Mouse (Mus musculus): Measurements from ENCODE around the gene Hectd4. TPM values are rescaled to one million over a fixed set of nuclear protein-coding genes. Genes with fewer than 3 reads are reported as not detected.
A peak's percentile ranks its signal among the peaks of the same experiment; 100 is the strongest.

Gene Hectd4
- polyA plus RNA-seq, 1 experiment from 2014 or later: 7.3 TPM

GRCm38 (mm10) chr5:121292309-121293165 is 72.5 kb downstream of the Hectd4 start:
- Histone ChIP-seq H3K4me3 (ENCODE audit: low read depth, low read length) (no peak overlapping the region), H3K4me2 (no peak overlapping the region), H3K27me3 (ENCODE audit: control insufficient read depth, insufficient read depth, low read length) (no peaks in the 10 kb centered on the region), H3K36me3 (ENCODE audit: control insufficient read depth, insufficient read depth, low read length) (peaks cover 19% of the 10 kb centered on the region), H3K27ac (ENCODE audit: low read depth, low read length) (no peak overlapping the region), H3K9me3 (replicated peaks; ENCODE audit: control insufficient read depth, low read length) (no peaks in the 10 kb centered on the region), H3K9ac (ENCODE audit: low read depth, low read length) (no peak overlapping the region), H3K4me1 (ENCODE audit: control insufficient read depth, insufficient read depth, low read length) (0 out of 2 replicates have a peak, but pooled peaks cover 4% of the 10 kb centered on the region)
- no peak for ATAC-seq (replicated peaks; ENCODE audit: insufficient number of reproducible peaks, low FRiP score, low TSS enrichment)
- 64% methylated on average over 16 of the region's 16 CpGs for WGBS (ENCODE audit: insufficient replicate concordance)

- WGBS (ENCODE audit: insufficient replicate concordance): 87% methylated on average over 7 of the region's 7 CpGs
- Histone ChIP-seq H3K36me3 (ENCODE audit: control insufficient read depth, insufficient read depth, low read length) (peaks cover 34% of the 10 kb centered on the region), H3K9ac (ENCODE audit: low read depth, low read length) (no peak overlapping the region), H3K4me2 (no peak overlapping the region), H3K4me3 (ENCODE audit: low read depth, low read length) (no peak overlapping the region), H3K4me1 (ENCODE audit: control insufficient read depth, insufficient read depth, low read length) (no peaks in the 10 kb centered on the region), H3K27ac (ENCODE audit: low read depth, low read length) (no peak overlapping the region), H3K27me3 (ENCODE audit: control insufficient read depth, insufficient read depth, low read length) (no peaks in the 10 kb centered on the region), H3K9me3 (replicated peaks; ENCODE audit: control insufficient read depth, low read length) (no peaks in the 10 kb centered on the region)
- no peak for ATAC-seq (replicated peaks; ENCODE audit: insufficient number of reproducible peaks, low FRiP score, low TSS enrichment)
Observed at GRCm38 (mm10) chr5:121305009-121305408, 85.0 kb downstream of the Hectd4 start.

- 80% methylated on average over 3 of the region's 3 CpGs for WGBS (ENCODE audit: insufficient replicate concordance)
- Histone ChIP-seq H3K9ac (ENCODE audit: low read depth, low read length) (no peak overlapping the region), H3K4me3 (ENCODE audit: low read depth, low read length) (no peak overlapping the region), H3K27ac (ENCODE audit: low read depth, low read length) (no peak overlapping the region), H3K4me2 (no peak overlapping the region), H3K27me3 (ENCODE audit: control insufficient read depth, insufficient read depth, low read length) (no peaks in the 10 kb centered on the region), H3K36me3 (ENCODE audit: control insufficient read depth, insufficient read depth, low read length) (peaks cover 46% of the 10 kb centered on the region), H3K9me3 (replicated peaks; ENCODE audit: control insufficient read depth, low read length) (no peaks in the 10 kb centered on the region), H3K4me1 (ENCODE audit: control insufficient read depth, insufficient read depth, low read length) (no peaks in the 10 kb centered on the region)
- ATAC-seq (replicated peaks; ENCODE audit: insufficient number of reproducible peaks, low FRiP score, low TSS enrichment): no peak
Observed at GRCm38 (mm10) chr5:121307620-121308019, 87.6 kb downstream of the Hectd4 start.

GRCm38 (mm10) chr5:121311576-121311975 is 91.6 kb downstream of the Hectd4 start:
- WGBS (ENCODE audit: insufficient replicate concordance): 92% methylated on average over 8 of the region's 8 CpGs
- no peak for ATAC-seq (replicated peaks; ENCODE audit: insufficient number of reproducible peaks, low FRiP score, low TSS enrichment)

GRCm38 (mm10) chr5:121313764-121314474 is 93.9 kb downstream of the Hectd4 start:
- no peak overlapping the region for H3K4me3 ChIP-seq (ENCODE audit: low read depth, low read length)
- WGBS (ENCODE audit: insufficient replicate concordance): 89% methylated on average over 10 of the region's 10 CpGs
- no peak overlapping the region for H3K9ac ChIP-seq (ENCODE audit: low read depth, low read length)
- H3K27ac ChIP-seq (ENCODE audit: low read depth, low read length): no peak overlapping the region
- no peaks in the 10 kb centered on the region for H3K9me3 ChIP-seq (replicated peaks; ENCODE audit: control insufficient read depth, low read length)
- H3K36me3 ChIP-seq (ENCODE audit: control insufficient read depth, insufficient read depth, low read length): peaks cover 50% of the 10 kb centered on the region
- no peaks in the 10 kb centered on the region for H3K27me3 ChIP-seq (ENCODE audit: control insufficient read depth, insufficient read depth, low read length)
- H3K4me1 ChIP-seq (ENCODE audit: control insufficient read depth, insufficient read depth, low read length): no peaks in the 10 kb centered on the region
- no peak for ATAC-seq (replicated peaks; ENCODE audit: insufficient number of reproducible peaks, low FRiP score, low TSS enrichment)
- H3K4me2 ChIP-seq: no peak overlapping the region

More at GRCm38 (mm10) chr5:121311576-121311975, 91.6 kb downstream of the Hectd4 start:
- no peak overlapping the region for H3K9ac ChIP-seq (ENCODE audit: low read depth, low read length)
- no peaks in the 10 kb centered on the region for H3K27me3 ChIP-seq (ENCODE audit: control insufficient read depth, insufficient read depth, low read length)
- no peak overlapping the region for H3K4me3 ChIP-seq (ENCODE audit: low read depth, low read length)
- no peak overlapping the region for H3K4me2 ChIP-seq
- H3K4me1 ChIP-seq (ENCODE audit: control insufficient read depth, insufficient read depth, low read length): no peaks in the 10 kb centered on the region
- H3K36me3 ChIP-seq (ENCODE audit: control insufficient read depth, insufficient read depth, low read length): peaks cover 57% of the 10 kb centered on the region
- no peak overlapping the region for H3K27ac ChIP-seq (ENCODE audit: low read depth, low read length)
- H3K9me3 ChIP-seq (replicated peaks; ENCODE audit: control insufficient read depth, low read length): no peaks in the 10 kb centered on the region

GRCm38 (mm10) chr5:121326079-121326805 is 106.2 kb downstream of the Hectd4 start:
- Histone ChIP-seq H3K9ac (ENCODE audit: low read depth, low read length) (no peak overlapping the region), H3K27me3 (ENCODE audit: control insufficient read depth, insufficient read depth, low read length) (no peaks in the 10 kb centered on the region), H3K4me1 (ENCODE audit: control insufficient read depth, insufficient read depth, low read length) (no peaks in the 10 kb centered on the region), H3K27ac (ENCODE audit: low read depth, low read length) (no peak overlapping the region), H3K9me3 (replicated peaks; ENCODE audit: control insufficient read depth, low read length) (no peaks in the 10 kb centered on the region), H3K4me2 (no peak overlapping the region), H3K36me3 (ENCODE audit: control insufficient read depth, insufficient read depth, low read length) (peaks cover 35% of the 10 kb centered on the region), H3K4me3 (ENCODE audit: low read depth, low read length) (no peak overlapping the region)
- ATAC-seq (replicated peaks; ENCODE audit: insufficient number of reproducible peaks, low FRiP score, low TSS enrichment): no peak
- 90% methylated on average over 14 of the region's 14 CpGs for WGBS (ENCODE audit: insufficient replicate concordance)

- Histone ChIP-seq H3K9ac (ENCODE audit: low read depth, low read length) (peak overlapping the region; percentile 49; the same call in 1 of the 2 replicates), H3K36me3 (ENCODE audit: control insufficient read depth, insufficient read depth, low read length) (peaks cover 29% of the 10 kb centered on the region), H3K27ac (ENCODE audit: low read depth, low read length) (peak overlapping the region; percentile 54), H3K4me3 (ENCODE audit: low read depth, low read length) (peak overlapping the region; percentile 20), H3K27me3 (ENCODE audit: control insufficient read depth, insufficient read depth, low read length) (no peaks in the 10 kb centered on the region), H3K4me1 (ENCODE audit: control insufficient read depth, insufficient read depth, low read length) (no peaks in the 10 kb centered on the region), H3K9me3 (replicated peaks; ENCODE audit: control insufficient read depth, low read length) (no peaks in the 10 kb centered on the region), H3K4me2 (peak overlapping the region; percentile 50)
- WGBS (ENCODE audit: insufficient replicate concordance): 77% methylated on average over 11 of the region's 11 CpGs
- ATAC-seq (replicated peaks; ENCODE audit: insufficient number of reproducible peaks, low FRiP score, low TSS enrichment): no peak
Observed at GRCm38 (mm10) chr5:121329333-121330058, 109.5 kb downstream of the Hectd4 start.
